Mouse (Mus musculus) neural tube, embryonic 15.5 days (tissue): ENCODE measurements around the gene Tmsb15b2. TPM values are rescaled to one million over a fixed set of nuclear protein-coding genes. Genes with fewer than 3 reads are reported as not detected.
"Not testable (repeated sequence)": the region's sequence is repeated elsewhere in the genome, so short reads cannot be mapped to it uniquely, and the experiment has no call there.

Source experiments
- ATAC-seq: fragments of 200-750 bp; cut with Nextera tagmentation; 2 replicates; pipeline ENCODE4 v1.8.0; 2017; ENCODE audit warnings: mild to moderate bottlenecking, moderate TSS enrichment, moderate library complexity; ENCODE audit not compliant: low FRiP score
- H3K27ac ChIP-seq: fragments of 300-500 bp; sonication (generic); replicated peaks from 2 replicates; pipeline ENCODE4 v1.5.1; 2015; ENCODE audit warnings: mild to moderate bottlenecking, inconsistent platforms
- H3K27me3 ChIP-seq: fragments of 300-500 bp; sonication (generic); replicated peaks from 2 replicates; pipeline ENCODE4 v1.6.1; 2015; ENCODE audit warnings: inconsistent platforms
- H3K36me3 ChIP-seq: fragments of 300-500 bp; sonication (generic); 2 replicates; pipeline ENCODE4 v1.6.1; 2015; ENCODE audit warnings: inconsistent platforms
- H3K4me1 ChIP-seq: fragments of 300-500 bp; sonication (generic); 2 replicates; pipeline ENCODE4 v1.6.1; 2015; ENCODE audit warnings: inconsistent platforms
- H3K4me2 ChIP-seq: fragments of 300-500 bp; sonication (generic); 2 replicates; pipeline ENCODE4 v1.6.1; 2015; ENCODE audit warnings: inconsistent platforms, mild to moderate bottlenecking, moderate library complexity
- H3K4me3 ChIP-seq: fragments of 300-500 bp; sonication (generic); replicated peaks from 2 replicates; pipeline ENCODE4 v1.5.1; 2015; ENCODE audit warnings: mild to moderate bottlenecking, inconsistent platforms
- H3K9ac ChIP-seq: fragments of 300-500 bp; sonication (generic); replicated peaks from 2 replicates; pipeline ENCODE4 v1.6.1; 2015; ENCODE audit warnings: mild to moderate bottlenecking, inconsistent platforms
- H3K9me3 ChIP-seq: fragments of 300-500 bp; sonication (generic); replicated peaks from 2 replicates; pipeline ENCODE4 v1.6.1; 2016; ENCODE audit warnings: inconsistent platforms
- WGBS: fragments of 180-500 bp; shearing (Covaris S2); methylation state at CpG from one replicate; pipeline ENCODE4 v1.1.7; 2015; ENCODE audit warnings: mixed read lengths; 5-methylcytosine and 5-hydroxymethylcytosine counted together
- polyA plus RNA-seq: library from polyadenylated mRNA; unstranded; fragments of >200 nt; fragmentation: Nextera tagmentation; extraction: Ambion mirVana; gene quantifications from 2 replicates; pipeline ENCODE4 v1.2.1, GENCODE M21; 2015

The Tmsb15b2 gene
- polyA plus RNA-seq, 1 experiment from 2014 or later = 101 TPM

DNA sequence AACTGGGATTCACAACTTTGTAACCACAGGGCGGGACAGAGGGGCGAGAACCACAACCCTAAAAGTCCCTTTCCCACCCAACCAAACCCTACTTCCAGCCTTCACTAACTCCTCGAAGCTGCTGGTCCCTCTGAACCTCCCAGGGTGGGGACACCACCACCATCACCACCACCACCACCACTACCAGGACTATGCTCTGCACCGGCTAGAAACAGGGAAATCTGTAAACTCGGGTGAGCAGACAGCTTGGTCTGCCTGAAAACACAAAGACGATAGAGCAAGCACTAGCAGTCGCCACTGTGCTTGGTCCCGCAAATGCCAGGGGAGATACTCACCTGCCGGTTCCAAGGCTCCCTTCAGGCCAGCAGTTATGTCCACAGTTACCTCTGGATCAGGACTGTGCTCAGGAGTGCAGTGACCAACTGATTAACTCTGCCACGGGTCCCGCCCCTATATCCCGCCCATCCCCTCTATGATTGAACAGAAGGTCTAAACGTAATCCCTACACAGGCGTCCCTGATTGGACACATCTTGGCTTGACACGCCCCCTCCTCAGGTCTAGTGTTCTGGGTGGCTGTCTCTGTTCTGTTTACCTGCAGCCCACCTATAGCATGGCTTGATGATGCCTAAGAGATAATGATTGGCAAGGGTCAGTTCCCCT lies 1.3 kb upstream of the Tmsb15b2 start, which contains the start of the genes Tmsb15l and Tmsb15b1:
Gene Tmsb15l, minus strand, starts transcription at position 446 of the 661 bp plus-strand sequence.
Gene Tmsb15b1, minus strand, starts transcription at position 451 of the 661 bp plus-strand sequence.
- H3K4me1 ChIP-seq = no peaks in the 10 kb centered on the region
- 31% methylated on average over 15 of the region's 15 CpGs for WGBS
- H3K9ac ChIP-seq = peak within 1 kb of the TSS; percentile 48
- H3K9me3 ChIP-seq = no peaks in the 10 kb centered on the region
- ATAC-seq = peak; percentile 100
- no peaks in the 10 kb centered on the region for H3K36me3 ChIP-seq
- no peaks in the 10 kb centered on the region for H3K27me3 ChIP-seq
- H3K27ac ChIP-seq = no peak within 1 kb of the TSS
- peak within 1 kb of the TSS; percentile 59 for H3K4me2 ChIP-seq
- peak within 1 kb of the TSS; percentile 48 for H3K4me3 ChIP-seq

DNA sequence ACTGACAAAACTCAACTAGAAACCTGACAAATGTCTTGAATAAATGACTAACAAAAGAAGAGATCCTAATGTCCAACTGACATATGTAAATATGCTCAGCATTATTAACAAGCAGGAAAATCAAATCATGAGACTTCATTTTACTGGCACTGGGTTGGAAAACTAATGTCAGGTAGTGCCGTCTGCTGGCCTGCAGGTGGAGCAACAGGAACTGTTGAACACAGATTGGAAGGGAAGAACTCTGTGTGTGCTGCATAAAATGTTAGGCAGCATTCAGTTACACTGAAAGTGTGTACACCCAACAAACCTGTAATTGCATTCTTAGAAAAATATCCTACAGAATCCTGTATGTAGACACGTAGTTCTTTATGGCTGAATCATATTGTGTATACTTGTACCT lies 15.6 kb downstream of the Tmsb15b2 start:
- H3K27me3 ChIP-seq = no peaks in the 10 kb centered on the region
- no peaks in the 10 kb centered on the region for H3K36me3 ChIP-seq
- no peak overlapping the region for H3K27ac ChIP-seq
- H3K4me2 ChIP-seq = no peak overlapping the region
- H3K4me3 ChIP-seq = no peak overlapping the region
- no peaks in the 10 kb centered on the region for H3K9me3 ChIP-seq
- no peak for ATAC-seq
- H3K9ac ChIP-seq = no peak overlapping the region
- no peaks in the 10 kb centered on the region for H3K4me1 ChIP-seq
- 34% methylated on average over 2 of the region's 2 CpGs for WGBS

DNA sequence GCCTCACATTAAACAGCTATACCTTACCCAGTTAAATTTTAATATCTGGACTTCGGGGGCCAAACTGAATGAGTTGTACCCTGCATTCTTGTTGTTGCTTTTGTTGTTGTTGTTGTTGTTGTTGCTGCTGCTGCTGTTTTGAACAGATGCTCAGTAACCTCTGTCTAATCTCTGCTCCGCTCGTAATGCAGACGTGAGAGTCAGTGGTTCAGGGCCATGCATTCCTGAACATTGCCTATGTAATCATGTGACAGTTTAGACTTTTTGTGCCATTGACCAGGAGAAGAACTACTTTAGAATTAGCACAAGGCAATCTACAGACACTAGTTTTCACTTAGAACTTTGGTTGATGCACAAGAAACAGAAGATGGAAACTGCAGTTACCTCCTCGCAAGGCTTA lies 17.0 kb downstream of the Tmsb15b2 start:
- H3K9me3 ChIP-seq, H3K36me3 ChIP-seq, H3K4me1 ChIP-seq, H3K27me3 ChIP-seq, H3K27ac ChIP-seq, H3K9ac ChIP-seq: not testable (repeated sequence)
- 57% methylated on average over 5 of the region's 5 CpGs for WGBS
- peak; percentile 62; the same call in 1 of the 2 replicates for ATAC-seq
- peak overlapping the region; percentile 44 for H3K4me3 ChIP-seq
- H3K4me2 ChIP-seq = peak overlapping the region; percentile 52

DNA sequence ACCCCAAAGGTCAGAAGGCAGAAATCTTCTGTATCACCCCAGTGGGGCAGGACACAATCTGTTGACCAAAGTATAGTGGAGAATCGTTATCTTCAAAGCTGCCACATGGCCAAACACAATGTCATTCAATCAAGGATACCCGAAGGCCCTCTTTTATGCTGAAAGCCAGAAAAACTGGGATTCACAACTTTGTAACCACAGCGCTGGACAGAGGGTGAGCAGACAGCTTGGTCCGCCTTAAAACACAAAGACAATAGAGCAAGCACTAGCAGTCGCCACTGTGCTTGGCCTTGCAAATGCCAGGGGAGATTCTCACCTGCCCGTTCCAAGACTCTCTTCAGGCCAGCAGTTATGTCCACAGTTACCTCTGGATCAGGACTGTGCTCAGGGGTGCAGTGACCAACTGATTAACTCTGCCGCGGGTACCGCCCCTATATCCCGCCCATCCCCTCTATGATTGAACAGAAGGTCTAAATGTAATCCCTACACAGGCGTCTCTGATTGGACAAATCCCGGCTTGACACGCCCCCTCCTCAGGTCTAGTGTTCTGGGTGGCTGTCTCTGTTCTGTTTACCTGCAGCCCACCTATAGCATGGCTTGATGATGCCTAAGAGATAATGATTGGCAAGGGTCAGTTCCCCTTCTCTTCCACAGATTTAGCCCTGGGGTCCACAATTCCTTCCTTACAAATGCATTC lies 17.6 kb downstream of the Tmsb15b2 start:
- Histone ChIP-seq H3K9ac (0 out of 2 replicates have a peak overlapping the region, but pooled peaks have one; percentile 20), H3K4me2 (peak overlapping the region; percentile 52), H3K4me3 (peak overlapping the region; percentile 44)
- not testable (repeated sequence) for H3K36me3 ChIP-seq, H3K4me1 ChIP-seq, H3K27ac ChIP-seq, H3K9me3 ChIP-seq, H3K27me3 ChIP-seq
- peak; percentile 100 for ATAC-seq
- 33% methylated on average over 13 of the region's 13 CpGs for WGBS

DNA sequence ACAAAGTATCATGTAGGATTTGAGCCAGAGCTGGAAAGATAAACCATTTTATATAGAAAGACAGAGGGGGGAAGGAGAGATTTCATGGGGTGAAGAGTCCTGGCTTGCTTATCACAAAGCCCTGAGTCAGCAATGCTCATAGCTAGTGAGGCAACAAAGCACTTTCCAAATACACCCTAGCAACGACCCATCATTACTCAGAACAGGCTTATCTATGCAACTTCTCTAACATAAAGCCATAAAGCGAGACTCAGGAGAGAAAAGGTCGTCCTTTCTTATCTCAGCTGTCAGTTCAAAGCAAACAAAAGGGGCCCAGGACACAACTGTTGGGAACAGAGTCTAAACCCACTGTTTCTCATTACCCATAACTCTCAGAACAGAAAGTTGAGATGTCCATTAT lies 37.3 kb downstream of the Tmsb15b2 start:
- H3K27me3 ChIP-seq = no peaks in the 10 kb centered on the region
- no peak overlapping the region for H3K27ac ChIP-seq
- H3K4me3 ChIP-seq = no peak overlapping the region
- no peaks in the 10 kb centered on the region for H3K9me3 ChIP-seq
- 32% methylated on average over 3 of the region's 3 CpGs for WGBS
- H3K4me1 ChIP-seq = no peaks in the 10 kb centered on the region
- H3K36me3 ChIP-seq = no peaks in the 10 kb centered on the region
- H3K9ac ChIP-seq = no peak overlapping the region
- no peak overlapping the region for H3K4me2 ChIP-seq
- no peak for ATAC-seq

DNA sequence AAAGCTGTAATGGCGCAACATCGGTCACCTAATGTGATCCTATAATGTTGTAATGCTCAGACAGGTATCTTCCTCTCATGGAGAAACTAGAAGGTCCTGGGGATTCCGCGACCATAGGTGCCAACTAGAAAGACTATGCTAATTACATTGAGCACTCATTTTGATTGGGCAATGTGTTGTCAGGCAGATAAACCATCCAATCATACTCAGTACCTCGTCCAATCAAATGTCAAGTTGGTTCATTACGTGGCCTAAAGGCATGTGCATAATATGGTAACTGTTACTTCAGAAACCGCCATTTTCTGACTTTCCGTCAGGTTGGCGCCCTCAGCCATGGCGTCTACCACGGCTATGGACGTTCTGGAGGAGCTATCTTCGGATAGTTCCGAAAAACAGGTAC lies 48.3 kb downstream of the Tmsb15b2 start, which contains the start of gene H2bfm:
Gene H2bfm, plus strand, starts transcription at position 295 of the 400 bp plus-strand sequence.
- Histone ChIP-seq H3K9me3 (no peaks in the 10 kb centered on the region), H3K4me3 (no peak within 1 kb of the TSS), H3K36me3 (no peaks in the 10 kb centered on the region), H3K27ac (no peak within 1 kb of the TSS), H3K4me2 (no peak within 1 kb of the TSS), H3K4me1 (no peaks in the 10 kb centered on the region), H3K9ac (no peak within 1 kb of the TSS), H3K27me3 (no peaks in the 10 kb centered on the region)
- WGBS = 91% methylated on average over 14 of the region's 14 CpGs
- no peak for ATAC-seq

DNA sequence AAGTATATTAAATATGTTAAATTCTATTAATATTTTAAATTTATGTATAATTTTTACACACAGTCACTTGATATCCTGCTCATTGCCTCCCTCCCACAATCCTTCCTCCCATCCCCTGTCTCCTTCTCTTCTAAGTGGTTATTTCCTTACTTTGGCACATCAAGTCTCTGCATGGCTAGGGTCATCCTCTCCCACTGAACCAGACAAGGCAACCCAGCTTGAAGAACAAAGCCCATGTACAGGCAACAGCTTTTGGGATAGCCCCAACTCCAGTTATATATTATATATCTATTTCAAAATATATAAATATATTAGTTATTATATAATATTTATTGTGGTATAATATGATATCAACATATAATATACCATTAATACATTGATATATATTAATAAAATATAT lies 49.4 kb downstream of the Tmsb15b2 start:
- no peaks in the 10 kb centered on the region for H3K27me3 ChIP-seq
- ATAC-seq = no peak
- H3K9ac ChIP-seq = no peak overlapping the region

More for the DNA sequence above, 49.4 kb downstream of the Tmsb15b2 start:
- H3K4me3 ChIP-seq = no peak overlapping the region
- H3K9me3 ChIP-seq = no peaks in the 10 kb centered on the region
- no peaks in the 10 kb centered on the region for H3K36me3 ChIP-seq
- H3K4me2 ChIP-seq = no peak overlapping the region
- no peaks in the 10 kb centered on the region for H3K4me1 ChIP-seq
- no peak overlapping the region for H3K27ac ChIP-seq

Other genes starting within 250 kb of the Tmsb15b2 start
- gene Morf4l2, start 231.8 kb downstream of the Tmsb15b2 start, polyA plus RNA-seq = 509 and 511 TPM in 2 replicates
- gene Glra4, start 195.4 kb downstream of the Tmsb15b2 start, polyA plus RNA-seq = not detected in 2 replicates
- 15.1 and 16.9 TPM in 2 replicates for gene Plp1, start 152.8 kb downstream of the Tmsb15b2 start, polyA plus RNA-seq
- 22.1 and 22.2 TPM in 2 replicates for gene Rab9b, start 106.7 kb downstream of the Tmsb15b2 start, polyA plus RNA-seq
- gene H2bfm, start 48.2 kb downstream of the Tmsb15b2 start, polyA plus RNA-seq = not detected in 2 replicates
- 9.9 TPM in 2 replicates for gene Tmsb15l, start 1.4 kb upstream of the Tmsb15b2 start, polyA plus RNA-seq
- gene Tmsb15b1, start 1.4 kb upstream of the Tmsb15b2 start, polyA plus RNA-seq = 28.5 and 33.0 TPM in 2 replicates
- 400 and 471 TPM in 2 replicates for gene Zcchc18, start 17.7 kb upstream of the Tmsb15b2 start, polyA plus RNA-seq
- 10.8 and 11.1 TPM in 2 replicates for gene Slc25a53, start 62.8 kb upstream of the Tmsb15b2 start, polyA plus RNA-seq
- 7.1 and 7.5 TPM in 2 replicates for gene Fam199x, start 74.1 kb upstream of the Tmsb15b2 start, polyA plus RNA-seq
- not detected in 2 replicates for gene Esx1, start 146.6 kb upstream of the Tmsb15b2 start, polyA plus RNA-seq